Mouse (Mus musculus) hindbrain, postnatal 0 days (tissue): ENCODE results near the gene Cuedc1. TPM values are rescaled to one million over a fixed set of nuclear protein-coding genes. Genes with fewer than 3 reads are reported as not detected.

Experiments
- ATAC-seq: fragments of 200-750 bp; cut with Nextera tagmentation; 2 replicates; pipeline ENCODE4 v1.8.0; 2017; ENCODE audit warnings: mild to moderate bottlenecking, moderate TSS enrichment, moderate library complexity
- DNase-seq: peaks from one replicate; pipeline ENCODE4 v3.0.0-alpha.2; 2015; ENCODE audit warnings: low spot score
- H3K27ac ChIP-seq: fragments of 300-500 bp; sonication (generic); 2 replicates; pipeline ENCODE4 v1.5.1; 2014; ENCODE audit warnings: mild to moderate bottlenecking
- H3K27me3 ChIP-seq: fragments of 300-500 bp; sonication (generic); 2 replicates; pipeline ENCODE4 v1.6.1; 2014; ENCODE audit warnings: low read length, mixed read lengths; ENCODE audit not compliant: insufficient read depth
- H3K36me3 ChIP-seq: fragments of 300-500 bp; sonication (generic); 2 replicates; pipeline ENCODE4 v1.6.1; 2014; ENCODE audit warnings: low read length, mixed read lengths; ENCODE audit not compliant: insufficient read depth
- H3K4me1 ChIP-seq: fragments of 300-500 bp; sonication (generic); 2 replicates; pipeline ENCODE4 v1.6.1; 2014; ENCODE audit warnings: antibody characterized with exemption, low read length, mixed read lengths; ENCODE audit not compliant: insufficient read depth
- H3K4me2 ChIP-seq: fragments of 300-500 bp; sonication (generic); 2 replicates; pipeline ENCODE4 v1.6.1; 2014; ENCODE audit warnings: low read depth, mild to moderate bottlenecking, low read length, moderate library complexity, mixed read lengths
- H3K4me3 ChIP-seq: fragments of 300-500 bp; sonication (generic); 2 replicates; pipeline ENCODE4 v1.5.1; 2014; ENCODE audit warnings: low read length
- H3K9ac ChIP-seq: fragments of 300-500 bp; sonication (generic); replicated peaks from 2 replicates; pipeline ENCODE4 v1.6.1; 2014; ENCODE audit warnings: mild to moderate bottlenecking, low read length, moderate library complexity, mixed read lengths
- H3K9me3 ChIP-seq: fragments of 300-500 bp; sonication (generic); 2 replicates; pipeline ENCODE4 v1.6.1; 2016; ENCODE audit warnings: low read length, mixed read lengths
- CTCF ChIP-seq: IDR thresholded peaks from 2 replicates; pipeline ENCODE4 v1.5.1; 2016; ENCODE audit warnings: antibody characterized with exemption, control low read depth, low read depth
- WGBS: fragments of 180-500 bp; shearing (Covaris S2); extraction: QIAGEN DNeasy Blood & Tissue Kit; methylation state at CpG from one replicate; pipeline ENCODE4 v1.1.7; 2014; 5-methylcytosine and 5-hydroxymethylcytosine counted together
- polyA plus RNA-seq: library from polyadenylated mRNA; unstranded; fragments of >200 nt; fragmentation: Nextera tagmentation; extraction: Ambion mirVana; gene quantifications from 2 replicates; pipeline ENCODE4 v1.2.1, GENCODE M21; 2015
- total RNA-seq: library from RNA; depleted of rRNA; stranded (reverse); fragments of >200 nt; gene quantifications from 2 replicates; pipeline ENCODE4 v1.2.3, GENCODE M21; 2014

Cuedc1 gene
- total and polyA plus RNA-seq, 2 experiments from 2014 or later, result 35.8 to 44.6 TPM

DNA sequence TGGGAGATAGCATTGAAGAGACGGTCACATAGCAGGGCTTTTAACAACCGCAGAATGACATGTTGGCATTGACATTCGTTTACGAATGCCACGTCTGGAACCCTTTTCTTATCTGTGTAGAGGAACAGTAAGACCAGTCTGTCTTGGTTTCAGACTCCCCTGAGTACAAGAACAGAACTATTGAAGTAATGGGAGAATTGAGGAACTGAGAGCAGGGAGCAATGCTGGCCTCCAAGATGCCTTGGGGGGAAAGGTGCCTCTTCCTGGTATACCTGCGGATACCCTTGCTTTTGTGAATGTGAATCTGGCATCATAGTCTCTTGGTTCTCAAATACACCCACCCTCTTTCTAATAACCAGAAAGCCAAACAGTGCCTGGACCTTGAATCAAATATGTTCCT, 18.7 kb downstream of the Cuedc1 start:
- peaks cover 39% of the 10 kb centered on the region for H3K4me1 ChIP-seq

DNA sequence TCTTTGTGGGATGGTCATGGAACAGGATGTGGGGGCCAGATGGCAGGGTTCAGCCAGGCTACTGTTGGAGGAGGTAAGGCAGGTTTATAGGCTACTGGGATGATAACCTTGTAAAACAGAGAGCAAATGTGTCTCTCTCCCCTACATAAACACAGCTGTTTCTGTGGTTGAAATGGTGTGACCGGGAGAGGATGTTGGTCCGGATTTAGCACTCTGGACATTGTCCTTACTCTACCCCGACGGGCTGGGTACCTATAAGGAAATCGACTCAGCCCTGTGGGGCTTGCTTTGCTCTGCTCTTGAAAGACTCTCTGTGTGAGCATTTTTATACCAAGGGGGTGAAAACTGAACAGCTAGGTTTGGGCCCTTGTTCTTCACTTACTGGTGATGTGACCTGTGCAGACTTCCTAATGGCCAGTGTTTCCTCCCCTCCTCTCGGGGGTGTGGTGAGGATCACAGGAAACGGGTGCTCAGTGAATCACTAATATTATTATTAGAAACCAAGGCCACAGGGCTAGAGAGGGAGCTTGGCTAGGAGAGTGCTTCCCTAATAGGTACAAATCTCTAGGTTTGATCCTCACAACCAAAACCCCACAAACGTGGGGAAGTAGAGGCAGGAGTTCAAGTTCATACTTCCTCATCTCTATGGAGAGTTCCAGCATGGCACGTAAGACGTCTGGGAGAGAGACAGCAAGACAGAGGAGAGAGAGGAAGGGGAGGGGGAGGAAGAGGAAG, 19.7 kb downstream of the Cuedc1 start:
- WGBS, result 61% methylated on average over 10 of the region's 10 CpGs
- no peaks in the 10 kb centered on the region for H3K27me3 ChIP-seq
- DNase-seq (no peak), ATAC-seq (no peak)
- H3K27ac ChIP-seq, result peak overlapping the region; percentile 89
- no peak for TF ChIP-seq CTCF
- no peaks in the 10 kb centered on the region for H3K36me3 ChIP-seq
- H3K4me2 ChIP-seq, result no peak overlapping the region
- 0 out of 2 replicates have a peak overlapping the region, but pooled peaks have one; percentile 30 for H3K9ac ChIP-seq
- H3K4me3 ChIP-seq, result no peak overlapping the region
- peaks cover 41% of the 10 kb centered on the region for H3K4me1 ChIP-seq
- H3K9me3 ChIP-seq, result no peaks in the 10 kb centered on the region

More for the DNA sequence above, 18.7 kb downstream of the Cuedc1 start:
- TF ChIP-seq CTCF, result no peak
- DNase-seq (no peak), ATAC-seq (no peak)
- Histone ChIP-seq H3K9me3 (no peaks in the 10 kb centered on the region), H3K4me3 (no peak overlapping the region), H3K36me3 (no peaks in the 10 kb centered on the region), H3K27ac (no peak overlapping the region), H3K4me2 (no peak overlapping the region), H3K9ac (no peak overlapping the region), H3K27me3 (no peaks in the 10 kb centered on the region)
- WGBS, result 76% methylated on average over 6 of the region's 6 CpGs

DNA sequence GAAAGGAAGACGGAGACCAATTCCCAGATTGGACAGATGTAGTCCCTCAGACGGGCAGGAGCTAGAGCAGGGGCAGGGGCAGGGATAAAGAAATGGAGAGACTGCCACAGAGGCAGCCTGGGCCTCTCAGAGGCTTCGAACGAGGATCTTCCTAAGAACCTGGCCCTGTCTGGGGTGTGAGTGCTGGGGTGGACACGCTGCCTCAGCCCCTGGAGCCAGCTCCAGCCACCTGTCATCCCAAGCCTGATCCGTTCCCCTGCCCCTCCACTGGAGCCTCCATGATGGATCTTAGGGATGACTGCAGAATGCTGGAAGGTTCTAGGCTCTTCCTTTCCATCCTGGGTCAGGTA, 20.2 kb downstream of the Cuedc1 start:
- Histone ChIP-seq H3K4me1 (peaks cover 43% of the 10 kb centered on the region), H3K27me3 (no peaks in the 10 kb centered on the region), H3K9me3 (no peaks in the 10 kb centered on the region), H3K27ac (peak overlapping the region; percentile 89), H3K4me2 (no peak overlapping the region), H3K4me3 (no peak overlapping the region), H3K36me3 (no peaks in the 10 kb centered on the region), H3K9ac (0 out of 2 replicates have a peak overlapping the region, but pooled peaks have one; percentile 30)
- TF ChIP-seq CTCF, result no peak
- ATAC-seq (no peak), DNase-seq (no peak)
- 31% methylated on average over 6 of the region's 6 CpGs for WGBS

DNA sequence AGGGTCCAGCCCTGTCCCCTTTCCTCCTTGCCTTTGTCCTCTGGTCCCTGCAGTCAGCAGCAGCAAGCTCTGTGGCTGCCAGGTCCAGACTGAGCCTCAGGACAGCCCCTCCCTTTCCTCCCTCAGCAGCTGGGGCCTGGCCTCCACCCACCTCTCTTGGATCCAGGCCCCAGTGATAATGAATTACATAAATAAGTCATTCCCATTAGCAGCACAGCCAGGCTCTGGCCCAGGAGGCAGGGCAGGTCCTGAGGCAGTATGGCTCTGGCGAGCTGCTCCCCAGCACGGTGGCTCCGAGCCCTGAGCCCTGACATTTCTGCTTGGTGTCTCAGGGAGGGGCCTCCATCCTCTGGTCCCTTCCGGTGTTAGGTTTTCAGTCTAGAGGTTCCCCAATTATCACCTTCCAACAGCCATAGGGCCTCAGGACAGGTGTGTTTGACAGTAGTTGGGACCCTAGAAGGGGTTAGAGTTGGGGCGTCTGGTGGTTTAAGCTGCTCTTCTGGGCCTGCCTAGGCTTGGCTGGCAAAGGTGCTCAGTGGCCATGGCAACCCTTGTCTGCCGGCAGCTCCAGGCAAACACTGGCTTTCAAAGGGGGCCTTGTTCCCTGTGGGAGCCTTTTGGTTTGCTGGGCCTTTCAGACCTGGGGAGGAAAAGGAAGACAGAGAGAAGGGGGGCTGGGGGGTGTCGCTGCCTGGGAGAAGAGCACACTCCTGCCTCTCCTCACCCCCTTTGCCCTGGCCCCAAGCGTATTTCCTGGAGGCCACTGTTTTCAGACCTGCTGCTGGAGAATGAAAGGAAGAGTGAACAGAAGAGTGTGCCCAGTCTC, 21.2 kb downstream of the Cuedc1 start:
- no peaks in the 10 kb centered on the region for H3K27me3 ChIP-seq
- no peak for TF ChIP-seq CTCF
- no peaks in the 10 kb centered on the region for H3K36me3 ChIP-seq
- peaks cover 37% of the 10 kb centered on the region for H3K4me1 ChIP-seq
- DNase-seq (peak; percentile 89), ATAC-seq (peak; percentile 92)
- H3K27ac ChIP-seq, result peak overlapping the region; percentile 89
- H3K4me2 ChIP-seq, result peak overlapping the region; percentile 10; the same call in 1 of the 2 replicates
- WGBS, result 8% methylated on average over 8 of the region's 8 CpGs
- no peaks in the 10 kb centered on the region for H3K9me3 ChIP-seq
- H3K4me3 ChIP-seq, result no peak overlapping the region
- peak overlapping the region; percentile 30; the same call in 1 of the 2 replicates for H3K9ac ChIP-seq

DNA sequence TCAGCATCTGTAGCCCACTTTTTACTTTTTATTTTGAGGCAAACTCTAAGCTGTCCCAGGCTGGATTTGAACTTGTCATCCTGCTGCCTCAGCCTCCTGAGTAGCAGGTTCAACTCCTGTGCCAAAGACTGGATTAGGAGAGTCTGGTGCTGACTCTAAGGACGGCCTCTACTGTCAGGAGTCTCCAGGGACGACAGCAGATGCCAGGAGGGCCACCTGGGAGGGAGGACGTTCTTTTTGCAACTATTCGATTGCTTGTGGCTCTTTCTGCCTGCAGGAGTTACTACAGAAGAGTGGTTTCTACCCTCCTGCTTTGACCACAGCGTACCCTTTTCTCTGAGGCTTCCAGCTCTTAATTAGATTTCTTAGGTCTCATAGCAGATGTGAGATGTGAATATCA, 24.7 kb downstream of the Cuedc1 start:
- no peaks in the 10 kb centered on the region for H3K36me3 ChIP-seq
- H3K9ac ChIP-seq, result no peak overlapping the region
- no peak overlapping the region for H3K4me3 ChIP-seq
- H3K27ac ChIP-seq, result no peak overlapping the region
- DNase-seq (no peak), ATAC-seq (no peak)
- no peaks in the 10 kb centered on the region for H3K9me3 ChIP-seq
- no peak overlapping the region for H3K4me2 ChIP-seq
- TF ChIP-seq CTCF, result no peak
- peaks cover 32% of the 10 kb centered on the region for H3K4me1 ChIP-seq
- no peaks in the 10 kb centered on the region for H3K27me3 ChIP-seq
- WGBS, result 32% methylated on average over 5 of the region's 5 CpGs

DNA sequence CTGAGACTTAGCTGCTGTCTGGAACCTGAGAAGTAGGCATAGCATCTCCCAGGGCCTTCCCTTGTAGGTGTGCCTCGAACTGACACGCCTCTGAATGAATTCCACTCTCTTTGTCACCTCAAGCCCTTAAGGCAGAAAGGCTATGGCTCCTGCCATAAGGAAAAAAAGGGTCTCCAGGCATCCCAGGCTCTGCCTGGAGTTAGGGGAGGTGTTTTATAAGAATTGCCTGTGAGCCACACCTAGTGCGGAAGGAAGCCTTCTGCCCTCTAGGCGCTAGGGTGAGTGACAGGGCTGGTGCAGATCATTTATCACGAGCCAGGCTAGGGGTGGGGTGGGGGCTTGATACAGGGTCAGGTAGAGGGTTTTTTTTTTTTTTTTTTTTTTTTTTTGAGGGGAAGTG, 25.2 kb downstream of the Cuedc1 start:
- H3K27ac ChIP-seq, result no peak overlapping the region
- 69% methylated on average over 5 of the region's 5 CpGs for WGBS

DNA sequence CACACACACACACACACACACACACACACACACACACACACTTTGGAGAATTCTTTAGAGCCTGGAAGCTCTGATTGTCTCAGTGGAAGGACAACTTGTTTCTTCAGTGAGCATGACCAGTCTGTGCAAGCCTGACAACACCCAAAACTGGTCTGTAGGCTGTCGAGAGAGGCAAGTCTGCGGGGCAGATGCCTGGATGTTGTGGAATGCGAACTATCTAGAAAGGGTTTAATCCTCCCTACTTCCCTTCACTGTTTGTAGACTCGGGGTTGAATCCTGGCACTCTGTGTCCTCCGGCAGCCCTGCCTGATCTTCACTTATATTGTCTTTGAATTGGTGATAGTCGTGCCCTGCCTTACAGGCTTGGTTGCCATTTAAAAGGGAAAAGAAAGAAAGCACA, 25.9 kb downstream of the Cuedc1 start:
- Histone ChIP-seq H3K9me3 (no peaks in the 10 kb centered on the region), H3K27ac (0 out of 2 replicates have a peak overlapping the region, but pooled peaks have one; percentile 32), H3K4me3 (no peak overlapping the region), H3K27me3 (no peaks in the 10 kb centered on the region), H3K9ac (no peak overlapping the region), H3K4me1 (peaks cover 23% of the 10 kb centered on the region), H3K4me2 (no peak overlapping the region), H3K36me3 (no peaks in the 10 kb centered on the region)
- WGBS, result 41% methylated on average over 6 of the region's 6 CpGs
- TF ChIP-seq CTCF, result no peak
- no peak for DNase-seq
- no peak for ATAC-seq

More for the DNA sequence above, 25.2 kb downstream of the Cuedc1 start:
- ATAC-seq (no peak), DNase-seq (no peak)
- H3K9ac ChIP-seq, result no peak overlapping the region
- no peaks in the 10 kb centered on the region for H3K9me3 ChIP-seq
- no peaks in the 10 kb centered on the region for H3K27me3 ChIP-seq
- no peak overlapping the region for H3K4me3 ChIP-seq
- H3K4me2 ChIP-seq, result no peak overlapping the region
- no peaks in the 10 kb centered on the region for H3K36me3 ChIP-seq
- no peak for TF ChIP-seq CTCF
- H3K4me1 ChIP-seq, result peaks cover 28% of the 10 kb centered on the region
